Mouse (Mus musculus): ENCODE measurements around the gene Tbx15. TPM values are rescaled to one million over a fixed set of nuclear protein-coding genes. Genes with fewer than 3 reads are reported as not detected.

Tbx15 gene
- total RNA-seq, 2 experiments from 2014 or later: not detected

DNA sequence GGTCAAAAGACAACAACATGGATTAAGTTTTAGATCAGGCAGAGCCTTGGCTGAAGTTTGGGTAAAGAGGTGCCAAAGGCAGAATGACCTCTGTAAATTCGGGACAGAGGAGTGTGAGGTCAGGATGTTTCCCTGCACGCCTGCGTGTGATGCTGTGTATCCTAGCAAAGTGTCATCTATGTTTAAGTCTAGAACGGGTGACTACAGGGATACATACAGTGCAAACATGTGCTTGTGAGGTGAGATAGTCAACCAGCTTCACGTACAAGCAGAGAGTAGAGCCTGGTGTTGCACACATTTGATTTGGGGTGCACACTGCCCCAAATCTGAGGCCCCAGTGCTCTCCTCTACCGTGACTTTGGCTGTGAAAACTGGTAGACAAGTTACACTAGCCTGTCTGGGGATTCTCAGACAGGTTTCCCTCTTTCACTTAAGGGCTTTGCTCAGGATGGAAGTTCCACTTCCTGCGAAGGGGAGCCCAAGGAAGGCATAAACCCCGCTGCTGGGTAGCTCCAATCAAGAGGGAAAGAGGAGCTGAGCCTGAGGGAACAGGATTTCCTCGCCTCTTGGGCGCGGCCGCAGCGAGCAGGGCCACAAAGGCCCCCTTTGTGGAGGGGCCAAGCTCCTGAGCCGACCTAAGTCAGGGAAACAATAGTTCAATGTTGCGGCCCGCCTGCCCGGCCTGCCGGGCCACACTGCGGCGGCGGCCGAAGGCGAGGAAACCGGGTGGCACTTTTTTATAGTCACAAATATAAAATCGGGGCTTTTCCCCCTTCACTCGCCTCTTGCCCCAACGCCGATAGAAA is 8.0 kb downstream of the Tbx15 start:
- ATAC-seq (replicated peaks; ENCODE audit: poor library complexity): no peak

DNA sequence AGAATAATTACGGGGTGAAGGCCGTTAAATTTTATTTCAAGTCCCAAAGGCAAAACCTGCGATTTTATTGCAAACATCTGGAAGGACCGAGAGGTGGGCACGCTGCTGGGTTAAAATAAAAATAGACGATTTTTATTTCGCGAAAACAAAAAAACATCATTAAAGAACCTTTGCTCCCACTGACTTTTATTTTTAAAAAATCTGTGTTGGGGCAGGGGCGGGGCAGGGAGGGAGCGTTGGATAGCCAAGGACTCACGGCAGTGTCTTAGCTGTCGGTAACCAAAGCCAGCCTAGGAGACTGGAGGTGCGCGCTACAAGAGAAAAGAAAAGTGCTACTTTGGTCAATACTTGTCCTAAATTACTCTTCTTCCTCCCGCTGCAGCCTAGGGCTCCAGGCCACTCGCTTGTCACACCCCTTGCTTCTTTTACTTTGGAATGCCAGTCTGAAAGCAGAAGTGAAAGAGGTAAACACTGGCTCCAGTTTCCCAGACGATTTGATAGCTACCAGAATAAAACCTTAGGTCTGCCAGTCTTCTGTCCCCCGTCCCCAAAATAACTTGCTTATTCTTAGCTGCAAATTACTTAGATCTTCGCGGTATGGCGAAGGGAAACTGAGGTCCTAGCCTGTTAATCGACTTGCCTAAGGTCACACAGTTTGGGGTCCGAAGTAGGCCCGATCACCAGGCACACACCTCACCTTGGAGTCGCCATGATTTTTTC is 8.8 kb downstream of the Tbx15 start:
- ATAC-seq (replicated peaks; ENCODE audit: poor library complexity): no peak

DNA sequence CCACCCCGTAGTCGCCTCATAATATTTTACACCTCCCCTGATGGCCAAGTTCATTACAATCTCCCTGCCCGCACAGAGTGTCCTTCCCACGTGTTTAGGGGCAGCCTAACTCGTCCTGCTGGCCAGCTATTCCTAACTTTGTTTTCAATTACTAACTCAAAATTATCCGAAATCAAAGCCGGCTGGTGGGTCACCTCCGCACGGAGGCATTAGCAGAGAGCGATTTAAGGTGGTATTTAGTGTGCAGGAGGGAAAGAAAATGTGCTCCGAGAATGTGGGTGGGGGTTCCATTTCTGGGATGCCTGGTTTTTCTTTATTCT is 9.3 kb downstream of the Tbx15 start:
- ATAC-seq (replicated peaks; ENCODE audit: poor library complexity): no peak

DNA sequence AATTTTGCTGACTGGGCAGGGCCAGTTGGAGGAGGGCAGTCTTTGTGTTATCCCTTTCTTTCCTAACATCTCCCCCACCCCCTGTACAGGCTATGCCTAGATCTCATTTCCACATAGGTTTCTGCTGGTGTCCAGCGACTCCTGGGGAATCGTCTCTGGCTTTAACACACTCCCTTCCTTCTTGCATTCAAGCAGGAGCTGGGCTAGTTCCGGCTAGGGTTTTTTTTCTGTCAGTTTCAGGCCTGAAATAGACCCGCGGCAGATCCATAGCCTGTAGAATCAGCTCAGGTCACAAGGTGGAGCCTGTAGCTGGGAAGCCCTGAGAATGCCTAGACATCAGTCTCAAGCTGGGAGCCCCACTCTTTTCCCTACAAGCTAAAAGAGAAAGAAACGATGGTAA is 9.7 kb downstream of the Tbx15 start:
- ATAC-seq (replicated peaks; ENCODE audit: poor library complexity): 0 out of 2 replicates have a peak, but pooled peaks have one; percentile 15

DNA sequence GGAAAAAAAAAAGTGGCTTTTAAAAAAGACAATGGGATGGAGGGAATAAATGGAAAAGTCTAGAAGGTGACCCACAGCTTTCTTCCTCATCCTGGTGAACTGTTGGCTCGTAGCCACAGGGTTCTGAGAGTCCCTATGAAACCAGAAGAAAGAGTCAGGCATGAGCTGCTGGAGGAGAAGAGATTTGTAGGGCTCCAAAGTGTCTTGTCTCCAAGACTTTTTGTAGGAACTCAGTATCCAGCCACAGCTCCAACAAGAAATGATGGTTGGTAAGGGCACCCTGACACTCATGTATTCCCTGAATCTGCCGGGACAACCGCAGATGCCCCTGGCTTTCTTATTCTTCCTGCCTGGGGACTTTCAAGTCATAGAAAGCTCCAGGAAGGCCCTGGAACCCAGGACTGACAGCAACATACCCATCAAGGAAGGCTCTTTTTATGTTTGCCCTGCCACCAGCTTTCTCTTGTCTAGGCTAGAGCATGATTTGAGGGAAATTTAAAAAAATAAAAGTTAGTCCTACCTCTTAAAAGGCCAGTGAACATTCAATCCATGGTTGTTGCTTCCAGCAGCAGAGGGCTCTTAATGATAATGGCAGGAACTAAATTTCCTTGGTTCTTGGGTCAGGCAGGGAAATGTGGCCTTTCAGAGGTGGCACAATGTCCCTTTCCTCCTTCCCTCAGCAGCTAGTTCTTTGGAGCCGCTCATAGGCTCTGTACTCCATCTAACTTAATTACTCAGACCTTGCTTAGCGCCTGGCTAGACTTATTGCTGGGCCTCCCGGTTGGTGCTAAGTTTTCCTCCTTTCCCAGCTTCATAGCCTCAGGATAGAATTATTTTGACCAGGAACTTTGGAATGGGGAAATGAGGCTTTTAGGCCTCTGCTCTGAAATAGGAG is 11.3 kb downstream of the Tbx15 start:
- ATAC-seq (replicated peaks; ENCODE audit: poor library complexity): no peak

DNA sequence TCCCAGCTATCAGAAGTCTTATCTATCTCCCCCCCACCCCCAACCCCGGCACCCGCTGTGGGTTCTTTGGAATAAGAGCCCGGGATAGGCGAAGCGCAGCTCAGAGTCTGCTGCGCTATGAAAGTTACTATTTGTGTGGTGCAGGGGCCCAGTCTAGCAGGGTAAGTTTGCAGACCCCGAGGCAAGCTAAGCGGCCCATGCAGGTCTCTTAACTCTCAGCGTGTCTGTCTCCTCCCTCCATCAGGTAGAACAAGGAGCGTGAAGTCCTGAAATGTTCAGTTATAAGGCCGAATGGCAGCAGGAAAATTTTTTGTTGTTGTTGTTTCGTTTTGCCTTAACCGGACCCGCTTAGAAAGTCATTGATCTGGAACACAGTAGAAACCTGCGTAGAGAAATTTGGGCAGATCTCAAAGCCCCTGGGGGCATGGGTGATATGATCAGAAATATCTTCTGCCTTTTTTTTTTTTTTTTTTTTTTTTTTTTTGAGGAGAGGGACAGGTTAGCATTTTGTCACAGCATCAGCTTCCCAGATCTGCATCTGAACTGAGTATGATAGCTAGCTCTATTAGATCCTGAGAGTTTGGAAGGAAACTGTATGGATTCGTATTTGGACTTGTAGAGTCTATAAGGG is 12.4 kb downstream of the Tbx15 start:
- no peak for ATAC-seq (replicated peaks; ENCODE audit: poor library complexity)

DNA sequence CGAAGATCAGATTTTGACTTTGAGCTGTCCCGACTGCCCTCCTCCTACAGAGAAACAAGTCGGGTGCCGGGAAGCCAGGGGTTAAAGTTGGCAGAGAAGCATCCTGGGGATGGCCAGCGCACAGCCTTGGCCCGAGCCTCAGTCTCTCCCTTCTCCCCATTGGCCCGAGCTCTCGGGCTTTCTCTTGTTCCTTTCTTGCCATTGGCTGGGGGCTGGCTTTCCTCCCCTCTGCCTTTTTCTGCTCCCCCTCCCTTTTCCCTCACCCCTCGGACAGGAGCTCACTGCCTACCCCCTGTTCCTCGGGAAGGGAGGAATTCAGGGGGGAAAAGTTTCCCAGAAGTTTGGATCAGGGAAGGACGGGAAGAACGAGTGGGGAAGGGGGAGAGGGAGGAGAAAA is 12.9 kb downstream of the Tbx15 start:
- ATAC-seq (replicated peaks; ENCODE audit: poor library complexity): no peak

DNA sequence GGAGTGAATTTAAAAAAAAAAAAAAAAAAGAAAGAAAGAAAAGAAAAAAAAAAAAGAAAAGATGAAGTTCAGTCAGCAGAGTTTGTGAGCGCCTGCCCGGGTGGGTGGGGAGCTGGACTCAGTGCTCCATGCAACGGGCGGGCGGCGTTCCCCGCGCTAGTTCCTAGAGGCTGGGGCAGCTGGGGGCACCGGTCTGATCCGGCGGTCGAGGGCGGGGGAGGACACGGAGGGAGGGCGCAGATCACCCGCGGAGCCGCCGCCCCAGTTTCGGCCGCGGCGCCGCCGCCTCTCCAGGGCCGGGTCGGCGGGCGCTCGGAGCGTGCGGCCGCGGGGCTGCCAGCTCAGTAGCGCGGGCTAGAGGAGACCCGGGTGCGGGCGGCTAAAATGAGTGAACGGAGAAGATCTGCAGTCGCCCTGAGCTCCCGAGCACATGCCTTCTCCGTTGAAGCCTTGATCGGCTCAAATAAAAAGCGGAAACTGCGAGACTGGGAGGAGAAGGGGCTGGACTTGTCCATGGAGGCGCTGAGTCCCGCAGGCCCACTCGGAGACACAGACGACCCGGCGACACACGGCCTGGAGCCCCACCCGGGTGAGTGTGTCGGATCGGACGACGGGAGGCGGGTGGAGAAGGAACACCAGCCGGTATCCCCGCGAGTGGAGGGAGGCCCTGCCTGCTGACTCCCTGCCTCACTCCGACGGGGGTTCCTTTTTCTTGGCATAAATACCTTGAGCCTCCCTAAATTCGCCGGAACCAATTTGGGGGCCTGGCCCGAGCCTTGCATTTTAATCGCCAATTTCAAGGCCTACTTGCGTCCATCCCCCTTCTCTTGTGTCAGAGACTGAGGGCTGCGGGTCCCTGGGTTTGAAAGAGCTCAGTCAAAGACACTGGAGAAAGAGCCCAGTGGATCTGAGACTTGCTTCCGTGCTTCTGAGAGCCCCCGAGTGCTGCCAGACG is 13.6 kb downstream of the Tbx15 start:
- peak; percentile 48 for ATAC-seq (replicated peaks; ENCODE audit: poor library complexity)

DNA sequence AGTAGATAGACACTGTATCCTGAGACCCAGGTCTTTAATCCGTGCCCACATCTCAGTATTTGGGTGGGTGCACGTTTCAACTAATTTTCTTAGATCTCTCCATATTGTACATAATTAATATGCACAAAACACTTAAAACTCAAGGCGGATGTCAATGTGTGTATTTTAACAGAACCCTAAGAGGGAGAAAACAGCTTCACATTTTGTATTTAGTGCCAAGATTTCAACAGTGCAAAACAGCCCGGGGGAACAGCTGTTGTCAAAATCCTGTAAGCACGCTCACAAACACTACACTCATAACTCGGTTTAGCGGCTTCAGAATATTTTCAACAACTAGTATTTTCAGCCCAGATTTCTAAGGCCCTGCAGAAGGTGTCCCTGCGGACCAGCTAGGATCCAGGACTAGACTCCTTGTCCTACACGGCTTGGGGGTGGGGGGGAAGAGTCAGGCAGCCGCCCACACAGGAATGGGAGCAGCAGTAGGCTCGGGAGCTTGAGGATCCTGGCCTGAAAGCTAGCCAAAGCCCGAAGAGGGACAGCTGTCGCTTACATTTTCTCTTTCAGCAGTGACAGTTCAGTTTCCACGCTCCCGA is 14.5 kb downstream of the Tbx15 start:
- no peak for ATAC-seq (replicated peaks; ENCODE audit: poor library complexity)

DNA sequence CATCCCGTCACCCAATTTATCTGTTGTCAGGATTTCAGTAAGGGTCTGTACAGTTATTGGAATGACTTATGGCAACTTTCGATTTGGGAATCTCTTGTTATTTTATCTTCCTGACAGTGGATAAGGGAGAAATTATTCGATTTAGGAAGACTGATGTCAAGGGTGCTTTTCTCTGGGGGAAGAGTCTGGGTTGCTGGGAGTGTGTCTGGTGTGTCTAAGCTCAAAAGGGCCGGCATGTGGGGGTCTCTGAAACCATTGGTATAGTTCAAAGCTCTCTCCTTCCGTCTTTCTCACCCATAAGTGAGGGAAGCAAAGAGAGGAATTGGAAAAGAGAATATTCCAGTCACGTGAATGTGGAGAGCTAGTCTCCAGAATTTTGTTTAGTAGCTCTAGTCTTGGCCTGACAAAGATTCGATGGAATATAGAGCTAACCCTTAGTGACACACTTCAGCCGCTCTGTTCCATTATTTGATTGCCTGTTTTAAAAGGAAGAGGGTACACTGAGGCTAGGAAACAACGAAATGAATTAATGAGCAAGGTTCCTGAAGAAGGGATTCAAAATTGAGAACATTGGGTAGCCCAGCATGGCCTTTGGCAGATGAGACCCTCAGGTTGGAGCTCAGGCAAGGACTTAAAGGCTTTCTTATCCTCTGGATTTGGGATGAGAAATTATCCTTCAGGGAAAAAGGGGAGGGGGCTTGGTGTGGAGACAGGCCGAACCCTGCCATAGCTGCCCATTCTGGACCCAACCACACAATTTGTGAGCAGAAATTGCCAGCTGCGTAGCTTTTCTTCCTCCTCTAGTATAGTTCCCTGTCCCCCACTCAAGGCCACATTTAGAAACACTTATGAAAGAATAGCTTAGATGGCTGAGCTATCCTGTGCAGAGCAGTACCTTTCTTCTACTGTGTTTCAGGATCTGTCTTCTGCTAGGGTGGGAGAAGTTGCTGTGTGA is 15.5 kb downstream of the Tbx15 start:
- no peak for ATAC-seq (replicated peaks; ENCODE audit: poor library complexity)

DNA sequence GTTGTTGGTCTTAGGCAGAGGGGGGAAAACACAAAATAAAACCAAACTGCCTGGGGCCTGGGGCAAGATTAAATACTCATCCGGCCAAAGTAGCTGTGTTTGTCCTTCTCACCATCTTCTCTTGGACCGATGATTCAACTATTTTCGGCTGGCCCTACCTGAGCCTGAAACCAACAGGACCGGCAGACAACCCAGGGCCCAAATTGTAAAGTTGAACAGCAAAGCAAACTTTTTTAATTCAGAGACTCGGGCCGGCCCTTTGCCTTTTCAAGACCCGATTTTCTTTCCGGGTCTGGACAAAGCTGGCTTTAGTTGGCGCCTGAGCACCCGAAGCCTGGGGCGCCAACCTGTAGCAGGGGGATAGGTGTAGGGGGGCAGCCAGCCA is 16.2 kb downstream of the Tbx15 start:
- ATAC-seq (replicated peaks; ENCODE audit: poor library complexity): no peak

DNA sequence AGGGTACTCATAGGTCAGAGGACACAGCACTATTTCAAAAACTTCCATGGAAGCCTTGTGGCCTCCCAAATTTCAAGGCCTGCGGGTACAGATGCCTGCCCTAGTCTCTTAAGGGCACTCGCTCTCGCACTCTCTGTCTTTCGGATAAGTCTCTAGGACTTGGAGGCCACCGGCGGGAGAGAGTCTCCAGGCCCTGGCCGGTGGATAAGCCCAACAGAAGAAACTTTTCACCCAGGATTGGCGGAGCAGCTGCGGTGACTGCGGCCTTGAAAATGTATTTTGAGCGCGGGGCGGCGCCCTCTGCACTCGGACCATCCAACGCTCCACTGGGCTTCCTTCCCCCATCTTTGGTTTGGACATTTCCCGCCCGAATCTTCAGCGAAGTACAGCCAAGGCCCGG is 16.6 kb downstream of the Tbx15 start:
- no peak for ATAC-seq (replicated peaks; ENCODE audit: poor library complexity)

DNA sequence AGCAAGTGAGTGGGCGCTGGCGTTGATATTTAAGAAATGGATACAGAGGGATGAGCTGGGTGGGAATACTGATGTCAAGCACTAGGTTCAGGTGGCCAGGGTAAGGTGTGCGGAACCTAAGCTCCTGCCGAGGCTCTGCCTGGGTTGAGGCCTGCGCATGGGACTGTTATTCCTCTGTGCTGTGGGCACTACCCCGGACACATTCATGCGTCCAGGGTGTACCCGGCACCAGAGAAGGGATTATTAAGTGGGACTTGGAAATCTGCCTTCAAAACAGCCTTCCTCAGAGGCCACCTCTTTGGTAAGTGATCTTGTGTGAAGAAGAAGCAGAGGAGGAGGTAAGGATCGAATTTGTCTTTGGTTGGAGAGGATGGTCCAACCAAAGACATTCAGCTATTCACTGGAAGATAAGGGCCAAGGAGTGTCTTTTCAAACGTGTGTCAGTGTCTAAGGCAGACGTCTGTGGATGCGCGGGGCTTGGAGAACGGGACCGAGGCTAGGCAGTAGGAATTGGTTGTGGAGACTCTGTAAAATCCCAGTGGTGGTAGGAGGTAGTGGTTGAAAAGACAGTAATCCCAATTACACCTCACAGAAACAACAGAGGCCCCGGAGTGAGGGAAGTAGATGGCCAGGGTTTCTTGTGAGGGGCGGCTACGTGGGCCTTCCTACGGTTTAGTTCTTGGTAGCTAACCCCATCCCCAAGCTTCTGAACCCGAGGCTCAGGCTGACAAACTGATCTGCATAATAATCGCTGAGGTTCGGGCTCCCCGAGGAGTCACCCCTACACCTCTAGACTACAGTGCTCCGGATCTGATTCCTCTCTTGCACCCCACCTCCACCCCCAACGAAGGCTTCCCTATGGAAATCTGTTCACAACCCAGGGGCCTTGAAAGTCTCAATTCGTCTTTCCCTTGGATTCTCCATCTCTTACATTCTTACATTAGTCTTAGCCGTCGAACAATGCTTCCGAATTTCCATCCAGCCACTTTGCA is 17.7 kb downstream of the Tbx15 start:
- ATAC-seq (replicated peaks; ENCODE audit: poor library complexity): no peak

DNA sequence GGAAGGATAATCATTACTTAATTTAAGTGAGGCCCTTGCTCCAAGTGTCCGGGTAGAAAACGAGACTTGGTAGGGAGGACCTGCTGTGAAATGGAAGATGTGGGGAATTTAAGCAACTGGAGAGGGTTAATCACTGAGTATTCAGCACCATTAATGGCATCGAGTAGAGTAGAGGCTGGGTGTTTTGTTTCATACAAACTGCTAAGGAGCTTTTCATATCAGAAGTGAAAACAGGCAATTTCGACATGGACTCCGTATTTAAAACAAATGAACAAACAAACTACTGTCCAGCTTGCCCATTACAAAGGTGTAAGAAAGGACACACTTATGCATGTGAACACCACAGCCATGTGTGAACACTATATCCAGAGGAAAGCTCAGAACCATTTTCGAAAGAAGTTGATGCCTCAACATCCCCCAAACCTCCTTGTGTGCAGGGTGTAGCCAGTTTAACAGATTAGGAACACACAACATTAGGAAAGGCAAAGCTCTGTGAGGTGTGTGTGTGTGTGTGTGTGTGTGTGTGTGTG is 19.6 kb downstream of the Tbx15 start:
- ATAC-seq (replicated peaks; ENCODE audit: poor library complexity): no peak

DNA sequence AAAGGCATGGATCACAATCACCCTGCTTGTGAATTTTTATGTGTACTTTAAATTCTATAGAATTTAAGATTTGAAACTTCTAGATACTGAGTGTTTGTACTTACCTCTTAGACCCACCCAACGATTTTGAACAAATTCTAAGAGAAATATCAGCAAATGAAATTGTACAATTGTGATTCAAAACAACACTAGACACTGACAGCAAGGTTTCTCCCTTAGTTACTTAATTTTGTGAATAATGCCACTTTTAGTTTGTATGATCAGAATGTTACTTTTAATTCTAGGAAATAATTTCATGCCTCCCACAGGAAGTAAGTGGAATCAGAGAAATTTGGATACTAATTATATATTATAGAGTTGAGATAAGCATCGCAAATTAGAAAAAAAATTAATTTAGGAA is 20.2 kb downstream of the Tbx15 start:
- no peak for ATAC-seq (replicated peaks; ENCODE audit: poor library complexity)

DNA sequence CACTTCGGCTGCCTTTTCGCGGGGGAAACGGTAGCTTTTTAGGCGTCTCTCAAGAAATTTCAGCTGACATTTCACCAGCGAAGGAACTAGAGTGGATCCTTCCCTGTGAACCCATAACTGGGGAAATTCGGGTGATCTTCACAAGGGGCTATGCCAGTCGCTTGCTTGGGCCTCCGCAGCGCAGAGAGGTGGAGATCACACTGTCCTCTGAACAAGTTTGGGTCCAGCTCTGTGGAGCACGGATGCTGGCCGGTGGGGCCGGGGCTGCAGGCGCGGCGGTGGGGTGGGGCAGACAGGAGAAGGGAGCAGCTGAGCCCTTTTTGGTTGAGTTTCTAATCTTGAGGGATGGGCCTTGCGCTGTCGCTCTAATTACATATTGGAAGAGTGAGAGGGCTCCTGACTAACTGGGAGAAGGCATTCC is 21.2 kb downstream of the Tbx15 start:
- no peak for ATAC-seq (replicated peaks; ENCODE audit: poor library complexity)

DNA sequence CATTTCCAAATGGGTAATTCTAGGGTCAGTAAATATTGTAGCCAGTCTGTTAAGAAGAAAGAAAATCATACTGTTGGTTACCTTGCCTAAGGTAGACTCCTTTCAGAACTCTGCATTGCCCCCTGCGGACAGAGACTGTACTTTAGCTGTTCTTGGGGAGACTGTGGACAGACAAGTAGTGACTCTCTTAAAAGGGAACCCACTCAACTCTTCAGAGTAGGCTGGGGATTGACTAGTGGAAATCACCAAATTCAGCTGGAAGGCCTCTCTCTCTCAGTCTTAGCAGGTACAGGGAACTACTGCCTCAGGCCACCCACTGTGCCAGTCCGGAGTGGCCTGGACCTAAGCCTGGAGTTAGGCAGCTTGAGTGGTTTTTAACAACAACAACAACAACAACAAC is 21.8 kb downstream of the Tbx15 start:
- peak; percentile 28 for ATAC-seq (replicated peaks; ENCODE audit: poor library complexity)
